Mouse (Mus musculus): ENCODE results near the gene Ubxn11.

The Ubxn11 gene

DNA sequence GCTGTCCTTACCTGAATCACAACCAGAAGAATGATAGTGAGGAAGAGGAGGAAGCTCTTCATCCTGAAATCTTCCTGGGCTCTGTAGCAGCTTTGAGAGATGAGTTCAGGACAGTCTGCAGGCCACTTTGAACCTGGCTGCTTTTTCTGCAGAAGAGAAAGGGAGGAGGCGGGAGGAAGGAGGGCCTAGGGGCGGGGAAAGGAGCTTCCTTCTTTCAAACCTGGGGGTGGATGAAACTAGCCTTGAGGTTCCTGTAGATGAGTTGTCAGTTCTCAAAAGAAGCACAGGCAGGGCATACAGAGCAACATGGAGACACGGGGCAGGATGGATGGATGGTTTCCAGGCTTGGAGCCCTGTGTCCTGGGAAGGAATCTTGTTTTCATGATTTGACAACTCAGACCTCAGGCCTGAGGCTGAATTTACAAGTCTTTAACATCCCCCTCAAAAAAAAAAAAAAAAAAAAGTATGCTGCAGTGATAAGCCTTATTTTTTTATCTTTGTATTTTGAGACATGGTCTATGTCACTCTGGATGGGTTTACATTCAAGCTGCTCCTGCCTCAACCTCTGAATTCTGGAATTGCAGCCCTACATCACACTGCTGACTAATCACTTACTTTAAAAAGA, 7.3 kb upstream of the Ubxn11 start, which contains the start of gene Cd52:
Cd52 (minus strand) TSS at position 160 of the 625 bp plus-strand sequence.
- Histone ChIP-seq H3K27me3 (ENCODE audit: insufficient read depth, low read length) (no peaks in the 10 kb centered on the region), H3K4me3 (replicated peaks; ENCODE audit: low read length) (no peak within 1 kb of the TSS), H3K9me3 (ENCODE audit: low read length) (no peaks in the 10 kb centered on the region), H3K36me3 (ENCODE audit: insufficient read depth, low read length) (peaks cover 39% of the 10 kb centered on the region), H3K4me1 (replicated peaks; ENCODE audit: low read depth, low read length) (peaks cover 30% of the 10 kb centered on the region)
- TF ChIP-seq NANOG (IDR thresholded peaks at IDR 0.05; ENCODE audit: borderline replicate concordance, low read length) (no peak), CTCF (conservative IDR thresholded peaks at IDR 0.05; ENCODE audit: low read length) (no peak), POU5F1 (IDR thresholded peaks at IDR 0.05; ENCODE audit: borderline replicate concordance, low read length) (no peak)

DNA sequence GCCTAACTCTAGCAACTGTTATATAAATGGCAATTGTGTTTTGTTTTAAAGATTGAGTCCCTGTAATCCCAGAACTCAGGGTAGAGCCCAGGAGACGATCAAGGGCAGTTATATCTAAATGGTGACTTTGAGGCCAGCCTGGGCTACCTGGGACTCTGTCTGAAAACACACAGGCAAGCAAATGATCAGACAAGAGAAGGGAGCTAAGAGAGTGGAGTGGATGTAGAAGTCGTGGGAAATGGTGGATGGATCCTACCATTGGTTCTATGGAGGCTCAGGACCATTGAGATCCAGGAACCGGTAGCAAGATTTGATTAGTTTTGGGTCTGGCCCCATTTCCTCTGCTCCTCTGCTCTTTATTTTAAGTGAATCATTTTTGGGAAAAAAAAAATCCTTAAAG, 6.2 kb upstream of the Ubxn11 start:
- H3K27me3 ChIP-seq (ENCODE audit: insufficient read depth, low read length) = no peaks in the 10 kb centered on the region
- H3K36me3 ChIP-seq (ENCODE audit: insufficient read depth, low read length) = peaks cover 29% of the 10 kb centered on the region
- H3K4me3 ChIP-seq (replicated peaks; ENCODE audit: low read length) = no peak overlapping the region
- no peak for TF ChIP-seq NANOG (IDR thresholded peaks at IDR 0.05; ENCODE audit: borderline replicate concordance, low read length)
- TF ChIP-seq POU5F1 (IDR thresholded peaks at IDR 0.05; ENCODE audit: borderline replicate concordance, low read length) = no peak
- no peak for TF ChIP-seq CTCF (conservative IDR thresholded peaks at IDR 0.05; ENCODE audit: low read length)
- H3K9me3 ChIP-seq (ENCODE audit: low read length) = no peaks in the 10 kb centered on the region
- H3K4me1 ChIP-seq (replicated peaks; ENCODE audit: low read depth, low read length) = peaks cover 30% of the 10 kb centered on the region

DNA sequence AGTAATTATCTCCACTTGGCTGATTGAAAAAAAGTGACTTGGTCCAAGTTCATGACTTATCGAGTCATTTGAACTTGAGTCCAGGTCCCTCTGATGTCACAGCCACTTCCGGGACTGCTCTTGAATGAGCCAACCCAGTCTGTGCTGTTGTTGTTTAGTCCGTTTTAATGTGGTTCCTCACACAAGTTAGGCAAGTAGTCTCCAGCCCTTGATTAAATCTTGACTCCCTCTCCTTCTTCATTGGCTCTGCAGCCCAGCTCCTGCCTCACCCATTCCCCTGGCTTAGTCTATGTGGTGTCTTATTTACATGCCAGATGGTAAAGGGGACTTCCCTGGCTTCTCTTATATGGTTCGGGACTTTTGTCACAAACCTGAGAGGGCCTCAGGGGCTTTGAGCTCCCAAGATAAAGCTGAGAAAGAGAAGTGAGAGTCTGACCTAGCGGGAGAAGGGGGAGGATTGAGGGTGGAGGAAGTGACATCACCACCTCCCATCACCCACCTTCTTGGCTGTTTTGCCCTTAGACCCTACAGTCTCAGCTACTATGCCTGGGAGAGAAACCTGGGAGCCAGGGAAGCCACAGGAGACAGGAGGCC, 5.3 kb upstream of the Ubxn11 start:
- H3K4me1 ChIP-seq (replicated peaks; ENCODE audit: low read depth, low read length) = peaks cover 26% of the 10 kb centered on the region
- no peak for TF ChIP-seq POU5F1 (IDR thresholded peaks at IDR 0.05; ENCODE audit: borderline replicate concordance, low read length)
- no peak for TF ChIP-seq CTCF (conservative IDR thresholded peaks at IDR 0.05; ENCODE audit: low read length)
- no peak for TF ChIP-seq NANOG (IDR thresholded peaks at IDR 0.05; ENCODE audit: borderline replicate concordance, low read length)
- H3K9me3 ChIP-seq (ENCODE audit: low read length) = no peaks in the 10 kb centered on the region
- H3K36me3 ChIP-seq (ENCODE audit: insufficient read depth, low read length) = peaks cover 21% of the 10 kb centered on the region
- H3K4me3 ChIP-seq (replicated peaks; ENCODE audit: low read length) = no peak overlapping the region
- no peaks in the 10 kb centered on the region for H3K27me3 ChIP-seq (ENCODE audit: insufficient read depth, low read length)

DNA sequence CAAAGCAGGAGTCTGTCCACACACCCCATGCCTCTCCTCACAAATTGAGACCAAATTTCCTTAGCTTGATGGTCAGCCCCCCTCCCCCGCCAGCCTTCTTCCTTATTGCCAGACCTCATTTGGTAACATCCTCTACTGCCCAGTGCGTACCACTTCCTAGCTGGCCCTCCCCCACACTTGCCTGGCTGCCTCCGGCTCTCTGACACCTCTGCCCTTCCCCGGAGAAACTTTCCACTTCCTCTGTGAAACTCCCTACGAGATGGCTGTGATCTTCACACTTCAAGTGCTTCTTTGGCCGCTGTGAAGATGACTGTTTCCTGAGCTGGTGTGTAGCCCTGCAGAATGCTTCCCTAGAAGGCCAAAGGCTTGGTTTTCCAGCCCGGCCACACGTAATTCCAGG, 3.7 kb upstream of the Ubxn11 start:
- no peaks in the 10 kb centered on the region for H3K9me3 ChIP-seq (ENCODE audit: low read length)
- H3K4me3 ChIP-seq (replicated peaks; ENCODE audit: low read length) = no peak overlapping the region
- peaks cover 7% of the 10 kb centered on the region for H3K36me3 ChIP-seq (ENCODE audit: insufficient read depth, low read length)
- H3K4me1 ChIP-seq (replicated peaks; ENCODE audit: low read depth, low read length) = peaks cover 23% of the 10 kb centered on the region
- no peaks in the 10 kb centered on the region for H3K27me3 ChIP-seq (ENCODE audit: insufficient read depth, low read length)
- TF ChIP-seq NANOG (IDR thresholded peaks at IDR 0.05; ENCODE audit: borderline replicate concordance, low read length) = no peak
- TF ChIP-seq POU5F1 (IDR thresholded peaks at IDR 0.05; ENCODE audit: borderline replicate concordance, low read length) = no peak
- no peak for TF ChIP-seq CTCF (conservative IDR thresholded peaks at IDR 0.05; ENCODE audit: low read length)

DNA sequence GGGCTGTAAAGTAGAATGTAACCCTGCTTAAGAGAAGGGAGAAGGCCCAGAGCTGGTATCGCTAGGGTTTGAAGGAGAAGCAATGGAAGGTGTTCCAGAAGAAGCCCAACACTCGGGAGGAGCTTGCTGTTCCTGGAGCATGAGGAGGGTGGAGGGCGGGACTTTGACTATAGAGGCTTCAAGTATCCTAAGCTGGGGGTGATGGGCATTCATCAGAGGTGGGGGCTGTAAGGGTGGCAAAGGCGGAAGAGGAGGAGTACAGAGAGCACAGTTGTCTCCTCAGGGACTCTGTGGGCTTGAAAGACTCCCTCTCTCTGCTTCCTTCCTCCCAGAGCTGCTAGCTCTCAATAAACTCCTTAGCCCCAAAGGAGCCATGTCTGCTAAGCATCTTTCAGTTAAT, 2.1 kb upstream of the Ubxn11 start:
- Histone ChIP-seq H3K36me3 (ENCODE audit: insufficient read depth, low read length) (no peaks in the 10 kb centered on the region), H3K4me1 (replicated peaks; ENCODE audit: low read depth, low read length) (peaks cover 24% of the 10 kb centered on the region), H3K9me3 (ENCODE audit: low read length) (no peaks in the 10 kb centered on the region), H3K4me3 (replicated peaks; ENCODE audit: low read length) (no peak overlapping the region), H3K27me3 (ENCODE audit: insufficient read depth, low read length) (no peaks in the 10 kb centered on the region)
- no peak for TF ChIP-seq NANOG (IDR thresholded peaks at IDR 0.05; ENCODE audit: borderline replicate concordance, low read length)
- TF ChIP-seq POU5F1 (IDR thresholded peaks at IDR 0.05; ENCODE audit: borderline replicate concordance, low read length) = no peak
- TF ChIP-seq CTCF (conservative IDR thresholded peaks at IDR 0.05; ENCODE audit: low read length) = no peak

DNA sequence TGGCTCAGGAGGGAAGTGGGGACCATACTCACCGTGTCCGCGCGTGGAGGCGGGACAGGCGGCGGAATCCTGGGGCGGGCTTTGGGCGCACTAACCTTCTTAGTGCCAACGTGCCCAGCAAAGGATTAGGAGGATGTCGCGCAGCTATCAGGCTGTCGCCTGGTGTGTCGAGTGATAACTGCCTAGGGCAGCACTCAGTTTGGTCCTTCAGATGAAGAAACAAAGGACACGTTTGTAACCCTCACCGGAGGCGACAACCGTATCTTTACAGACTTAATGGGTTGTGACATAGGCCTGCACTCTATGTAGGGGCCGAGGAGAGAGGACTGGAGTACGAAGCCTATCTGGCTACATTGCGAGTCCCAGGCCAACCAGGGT, 361 bp downstream of the Ubxn11 start:
- TF ChIP-seq CTCF (conservative IDR thresholded peaks at IDR 0.05; ENCODE audit: low read length) (no peak), POU5F1 (IDR thresholded peaks at IDR 0.05; ENCODE audit: borderline replicate concordance, low read length) (no peak)
- H3K9me3 ChIP-seq (ENCODE audit: low read length) = no peaks in the 10 kb centered on the region
- peak overlapping the region; percentile 94 for H3K4me3 ChIP-seq (replicated peaks; ENCODE audit: low read length)
- peaks cover 40% of the 10 kb centered on the region for H3K4me1 ChIP-seq (replicated peaks; ENCODE audit: low read depth, low read length)
- no peaks in the 10 kb centered on the region for H3K36me3 ChIP-seq (ENCODE audit: insufficient read depth, low read length)
- H3K27me3 ChIP-seq (ENCODE audit: insufficient read depth, low read length) = no peaks in the 10 kb centered on the region

DNA sequence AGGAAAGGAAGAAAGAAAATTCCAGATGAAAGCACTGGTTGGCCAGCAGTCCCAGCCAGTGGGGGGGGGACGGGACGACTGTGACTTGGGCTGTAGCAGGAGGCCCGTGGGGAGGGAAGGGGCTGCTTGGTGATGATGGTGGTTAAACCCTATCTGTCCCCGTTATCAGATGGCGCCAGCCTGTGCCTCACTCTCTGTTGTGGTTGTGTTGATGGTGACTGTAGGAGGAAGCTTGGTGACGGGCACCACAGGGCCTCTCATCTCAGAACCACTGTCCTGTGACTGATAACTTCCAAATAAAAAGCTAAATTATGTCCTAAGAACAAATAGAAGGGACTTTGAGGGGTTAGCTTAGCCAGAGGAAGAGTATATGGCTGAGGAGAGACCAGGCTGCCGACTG, 3.7 kb downstream of the Ubxn11 start:
- Histone ChIP-seq H3K4me3 (replicated peaks; ENCODE audit: low read length) (no peak overlapping the region), H3K36me3 (ENCODE audit: insufficient read depth, low read length) (peaks cover 9% of the 10 kb centered on the region), H3K4me1 (replicated peaks; ENCODE audit: low read depth, low read length) (peaks cover 64% of the 10 kb centered on the region), H3K9me3 (ENCODE audit: low read length) (no peaks in the 10 kb centered on the region), H3K27me3 (ENCODE audit: insufficient read depth, low read length) (no peaks in the 10 kb centered on the region)
- no peak for TF ChIP-seq POU5F1 (IDR thresholded peaks at IDR 0.05; ENCODE audit: borderline replicate concordance, low read length)
- TF ChIP-seq NANOG (IDR thresholded peaks at IDR 0.05; ENCODE audit: borderline replicate concordance, low read length) = no peak
- TF ChIP-seq CTCF (conservative IDR thresholded peaks at IDR 0.05; ENCODE audit: low read length) = no peak

DNA sequence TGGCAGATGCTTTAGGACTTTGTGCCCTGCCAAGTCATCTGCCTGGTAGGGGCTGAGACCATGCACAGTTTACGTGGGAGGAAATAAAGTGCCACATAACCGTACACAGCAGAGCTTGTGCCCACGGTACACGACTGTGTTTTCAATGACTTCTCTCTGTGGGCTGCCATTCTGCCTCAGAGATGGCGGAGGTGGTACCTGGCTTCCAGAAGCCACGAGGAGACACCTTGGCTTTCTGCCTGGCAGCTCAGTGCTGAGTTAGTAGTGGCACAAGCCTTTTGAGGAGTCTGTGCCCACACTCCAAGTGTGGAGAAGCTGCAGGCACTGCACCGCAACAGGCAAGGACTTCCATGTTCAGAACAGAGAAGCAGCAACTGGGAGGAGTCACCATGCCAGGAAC, 5.4 kb downstream of the Ubxn11 start:
- Histone ChIP-seq H3K36me3 (ENCODE audit: insufficient read depth, low read length) (peaks cover 9% of the 10 kb centered on the region), H3K4me1 (replicated peaks; ENCODE audit: low read depth, low read length) (peaks cover 79% of the 10 kb centered on the region), H3K4me3 (replicated peaks; ENCODE audit: low read length) (peak overlapping the region; percentile 30; the same call in 1 of the 2 replicates), H3K9me3 (ENCODE audit: low read length) (no peaks in the 10 kb centered on the region), H3K27me3 (ENCODE audit: insufficient read depth, low read length) (no peaks in the 10 kb centered on the region)
- TF ChIP-seq NANOG (IDR thresholded peaks at IDR 0.05; ENCODE audit: borderline replicate concordance, low read length) (no peak), CTCF (conservative IDR thresholded peaks at IDR 0.05; ENCODE audit: low read length) (no peak), POU5F1 (IDR thresholded peaks at IDR 0.05; ENCODE audit: borderline replicate concordance, low read length) (no peak)
